Mouse (Mus musculus) cortical plate, adult 2 months (tissue): ENCODE results near the gene Habp4.

ENCODE experiments used
- CTCF ChIP-seq: fragments of 200-500 bp; IDR thresholded peaks from 2 replicates; pipeline ENCODE4 v1.5.1; 2011; ENCODE audit warnings: mild to moderate bottlenecking, control low read depth, low read length; ENCODE audit not compliant: insufficient read depth; ENCODE audit errors: extremely low read depth
- POLR2A ChIP-seq: fragments of 200-500 bp; IDR thresholded peaks from 2 replicates; pipeline ENCODE4 v1.6.1; 2011; ENCODE audit warnings: mild to moderate bottlenecking, low read length, control low read depth; ENCODE audit not compliant: insufficient read depth; ENCODE audit errors: extremely low read depth

GRCm38 (mm10) chr13:64185176-64185575 is 23.6 kb downstream of the Habp4 start:
- no peak for TF ChIP-seq CTCF
- no peak for TF ChIP-seq POLR2A
